Mouse (Mus musculus) embryonic fibroblast, embryonic 13.5 days (primary cell): ENCODE measurements at regions not wholly inside any gene's neighbourhood (a gene's known extent, or its start where the extent isn't known, plus 50 kb on each side); places are given as distances from the start of the nearest gene placed in this dataset.

Experiments
- CTCF ChIP-seq: IDR thresholded peaks from 2 replicates; pipeline ENCODE4 v1.5.1; 2011; ENCODE audit warnings: mild to moderate bottlenecking, control low read depth, low read length, moderate library complexity, borderline replicate concordance; ENCODE audit not compliant: insufficient read depth
- POLR2A ChIP-seq: IDR thresholded peaks from 2 replicates; pipeline ENCODE4 v1.6.1; 2011; ENCODE audit warnings: low read depth, mild to moderate bottlenecking, control low read depth, low read length, moderate library complexity

DNA sequence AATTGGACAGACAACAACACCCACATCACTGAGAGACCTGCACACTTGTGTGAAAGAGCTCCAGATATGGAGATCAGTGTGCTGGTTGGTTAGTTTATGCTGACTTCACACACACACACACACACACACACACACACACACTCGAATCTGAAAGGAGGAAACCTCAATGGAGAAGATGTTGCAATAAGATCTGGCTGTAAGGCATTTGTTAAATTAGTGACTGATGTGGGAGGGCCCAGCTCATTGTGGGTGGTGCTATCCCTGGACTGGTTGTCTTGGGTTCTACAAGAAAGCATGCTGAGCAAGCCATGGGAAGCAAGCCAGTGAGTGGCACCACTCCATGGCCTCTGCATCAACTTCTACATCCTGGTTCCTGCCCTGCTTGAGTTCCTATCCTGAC, 216.8 kb upstream of the Prok2 start:
- TF ChIP-seq CTCF (no peak), POLR2A (no peak)
